Mouse (Mus musculus) spleen, adult 2 months (tissue): Measurements from ENCODE around the gene Chrm3.

Experiments used
- CTCF ChIP-seq: fragments of 200-500 bp; IDR thresholded peaks from 2 replicates; pipeline ENCODE4 v1.5.1; 2011; ENCODE audit warnings: mild to moderate bottlenecking, inconsistent platforms; ENCODE audit not compliant: insufficient read depth, insufficient read length, insufficient replicate concordance; ENCODE audit errors: extremely low read depth
- POLR2A ChIP-seq: fragments of 200-500 bp; IDR thresholded peaks from 2 replicates; pipeline ENCODE4 v1.6.1; 2011; ENCODE audit warnings: low read depth, low read length, inconsistent platforms

DNA sequence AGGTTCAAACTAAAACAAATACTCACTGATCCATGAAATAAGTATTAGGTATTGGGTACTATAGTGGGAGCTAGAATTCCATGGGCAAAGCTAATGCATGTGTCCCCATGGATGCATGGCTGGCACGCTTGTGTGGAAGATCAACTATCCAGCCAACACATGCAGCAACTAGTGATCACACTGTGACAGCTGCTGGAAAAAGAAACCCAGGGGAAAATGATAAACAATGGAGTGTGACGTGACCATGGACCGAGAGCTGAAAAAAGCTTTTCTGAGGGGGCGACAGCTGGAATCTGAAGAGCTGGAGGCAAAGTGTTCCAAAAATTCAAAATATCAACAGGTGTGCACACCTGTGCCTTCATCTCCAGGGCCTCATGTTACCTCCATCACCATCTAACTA is 120.8 kb downstream of the Chrm3 start:
- TF ChIP-seq CTCF (no peak), POLR2A (no peak)
